Mouse (Mus musculus) c-Kit-positive CD71-positive TER-119-positive erythroid progenitor cells, embryonic 14.5 days (primary cell): ENCODE data around the gene Dok5.

ENCODE experiments used
- DNase-seq: peaks from one replicate; pipeline ENCODE4 v3.0.0-alpha.2; 2013; ENCODE audit warnings: low spot score

Dok5 gene

DNA sequence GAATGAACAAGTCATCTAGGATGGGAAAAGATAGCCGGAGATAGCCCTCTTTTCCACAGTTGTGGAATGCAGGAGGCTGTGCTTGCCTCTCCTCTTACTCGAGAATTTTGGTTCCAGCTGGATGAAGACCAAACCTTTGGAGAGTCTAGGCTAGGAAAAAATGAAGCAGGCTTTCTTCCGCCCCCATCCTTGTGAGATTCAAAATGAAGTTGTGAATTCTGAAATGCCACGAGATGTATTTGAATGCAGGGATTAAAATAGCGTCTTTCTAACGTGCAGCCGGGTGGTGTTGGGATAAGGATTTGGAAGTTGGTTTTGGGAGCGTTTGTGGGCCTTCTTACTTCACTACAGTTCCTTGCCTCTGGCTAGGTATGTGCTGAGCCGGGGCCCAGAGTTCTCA is 6.8 kb downstream of the Dok5 start:
- DNase-seq, result no peak

DNA sequence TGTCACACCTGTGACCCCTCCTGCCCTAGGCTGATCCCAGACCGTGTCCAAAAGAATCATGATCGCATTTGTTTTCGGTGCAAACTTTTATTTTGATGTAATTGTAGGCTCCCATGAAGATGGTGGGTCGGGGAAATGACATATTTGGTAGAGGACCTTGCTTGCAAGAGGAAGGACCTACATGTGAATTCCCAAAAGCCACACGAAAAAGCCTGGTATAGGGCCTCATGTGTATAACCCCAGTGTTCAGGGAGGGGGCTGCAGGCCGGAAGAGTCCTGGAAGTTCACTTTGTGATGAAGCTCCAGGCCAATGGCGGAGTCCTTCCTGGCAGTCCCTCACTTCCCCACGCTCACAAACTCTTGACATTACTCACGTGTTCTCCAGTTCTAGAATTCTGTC is 7.3 kb downstream of the Dok5 start:
- DNase-seq, result no peak

DNA sequence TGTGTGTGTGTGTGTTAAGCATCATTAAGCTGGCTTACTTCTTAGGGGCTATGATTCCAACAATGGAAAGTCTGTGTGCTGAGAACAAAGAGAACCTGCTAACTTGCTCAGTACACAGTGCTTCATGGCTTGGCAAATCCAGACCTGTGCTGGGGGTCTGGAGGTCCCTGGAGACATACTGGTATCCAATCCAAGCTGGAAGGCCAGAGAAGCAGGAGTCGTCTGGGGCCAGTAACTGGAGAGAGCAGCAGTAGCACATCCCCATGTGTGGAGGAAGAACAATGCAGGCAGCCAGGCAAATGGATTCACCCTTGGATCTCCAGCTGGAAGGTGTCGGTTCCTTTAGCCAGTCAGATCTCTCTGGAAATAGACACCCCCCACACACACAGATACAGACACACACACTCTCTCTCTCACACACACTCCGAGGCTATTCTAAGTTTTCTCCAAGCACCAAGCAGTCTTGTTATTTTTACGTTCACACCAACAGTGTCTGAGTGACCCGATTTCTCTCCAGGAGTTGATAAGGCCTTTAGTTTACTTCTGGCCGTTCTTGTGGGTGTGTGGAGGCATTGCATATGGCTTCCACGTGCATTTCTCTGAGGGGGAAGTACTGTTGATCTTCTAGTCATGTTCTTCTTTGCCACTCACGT is 8.2 kb downstream of the Dok5 start:
- DNase-seq, result no peak

DNA sequence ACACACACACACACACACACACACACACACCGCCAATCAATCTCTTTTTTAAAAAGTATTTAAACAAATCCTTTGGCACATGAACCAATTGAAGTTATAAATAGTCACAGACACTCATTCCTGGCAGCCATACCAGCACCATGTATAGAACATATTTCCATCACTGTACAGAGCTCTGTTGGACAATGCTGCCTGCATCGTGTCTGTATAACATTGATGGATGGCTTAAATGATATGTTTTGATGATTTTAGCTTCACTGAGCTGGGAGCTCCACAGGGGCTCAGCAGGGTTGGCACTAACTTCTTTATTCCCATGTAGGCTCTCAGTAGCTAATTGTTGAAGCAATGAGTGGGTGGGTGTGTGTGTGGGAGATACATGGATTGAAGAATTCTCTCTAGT is 11.9 kb downstream of the Dok5 start:
- no peak for DNase-seq

DNA sequence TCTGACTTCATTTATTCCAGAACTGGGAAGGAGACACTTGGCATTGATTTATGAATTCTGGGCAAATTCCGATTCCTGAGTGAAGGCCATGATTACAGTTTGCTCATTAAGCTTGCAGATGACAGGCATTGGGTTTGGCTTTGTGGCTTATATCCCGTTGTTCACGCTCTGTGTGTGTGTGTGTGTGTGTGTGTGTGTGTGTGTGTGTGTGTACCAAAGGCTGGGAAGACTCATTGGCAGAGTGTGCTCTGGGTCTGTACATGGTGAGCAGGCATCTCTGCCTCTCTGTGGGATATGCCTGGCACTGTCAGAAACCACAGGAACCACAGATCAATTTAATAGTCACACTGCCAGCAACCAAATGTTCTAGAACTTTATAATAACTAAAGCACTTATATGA is 17.3 kb downstream of the Dok5 start:
- DNase-seq, result no peak

DNA sequence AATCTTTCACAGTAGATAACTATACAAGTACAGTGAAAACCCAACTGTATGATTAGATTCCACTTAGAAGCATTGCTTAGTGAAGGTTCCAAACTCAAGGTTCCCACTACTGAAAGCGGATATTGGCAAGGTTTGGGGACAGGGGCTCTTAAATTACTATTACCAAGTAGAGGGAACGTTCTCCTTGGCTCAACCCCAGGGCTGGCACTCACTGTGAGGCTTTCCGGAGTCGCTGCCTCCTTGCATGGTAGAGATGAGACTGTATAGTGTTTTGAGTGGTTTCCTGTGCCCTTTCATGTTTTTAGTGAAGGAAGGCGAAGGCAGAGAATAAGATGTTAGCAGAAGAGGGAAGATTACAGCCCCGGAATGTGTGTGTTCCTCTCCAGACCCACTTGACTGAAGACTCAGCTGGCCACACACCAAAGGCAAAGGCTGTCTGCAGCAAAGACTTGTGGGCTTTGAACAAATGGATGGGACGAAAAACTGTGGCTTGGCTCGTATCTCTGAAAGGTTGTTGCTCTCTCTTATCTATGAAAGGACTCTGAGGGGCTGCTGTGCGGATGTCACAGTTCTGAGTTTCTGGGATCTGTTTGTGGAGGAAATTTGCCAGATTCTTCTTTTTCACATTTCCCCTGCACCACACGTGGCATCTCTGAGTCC is 20.7 kb downstream of the Dok5 start:
- DNase-seq, result no peak

DNA sequence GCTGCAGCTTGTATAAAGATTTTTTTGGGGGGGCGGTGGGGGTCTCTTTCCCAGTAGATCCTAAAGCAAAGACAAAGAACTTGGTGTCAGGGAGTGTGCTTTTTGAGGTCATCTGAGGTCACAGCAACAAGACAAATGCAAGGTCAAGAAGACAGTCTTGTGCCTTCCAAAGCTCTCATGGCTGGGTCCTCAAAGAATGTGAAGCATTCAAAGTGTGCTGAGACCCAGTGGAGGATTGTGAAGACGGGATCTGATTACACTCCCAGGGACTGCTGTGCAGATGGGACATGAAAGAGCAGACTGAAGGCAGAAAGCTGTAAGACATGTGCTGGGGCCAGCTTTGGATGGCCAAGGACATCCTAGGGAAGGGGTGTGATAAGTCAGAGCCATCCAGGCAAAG is 24.2 kb downstream of the Dok5 start:
- no peak for DNase-seq

DNA sequence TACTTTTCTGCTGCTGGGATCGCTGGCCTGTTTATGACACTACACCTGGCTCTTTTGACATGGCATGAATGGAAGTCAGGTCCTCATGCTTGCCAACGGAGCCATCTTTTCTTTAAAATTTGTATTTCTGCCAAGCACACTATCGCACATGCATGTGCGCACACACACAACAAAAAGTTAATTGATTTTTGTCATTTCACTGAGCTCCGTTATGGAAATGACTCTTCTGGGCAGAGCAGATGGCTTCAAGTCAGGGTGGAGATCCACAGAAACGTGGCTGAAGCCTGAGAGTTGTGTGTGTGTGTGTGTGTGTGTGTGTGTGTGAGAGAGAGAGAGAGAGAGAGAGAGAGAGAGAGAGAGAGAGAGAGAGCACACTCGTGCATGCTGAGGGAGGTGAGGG is 25.1 kb downstream of the Dok5 start:
- DNase-seq, result no peak

DNA sequence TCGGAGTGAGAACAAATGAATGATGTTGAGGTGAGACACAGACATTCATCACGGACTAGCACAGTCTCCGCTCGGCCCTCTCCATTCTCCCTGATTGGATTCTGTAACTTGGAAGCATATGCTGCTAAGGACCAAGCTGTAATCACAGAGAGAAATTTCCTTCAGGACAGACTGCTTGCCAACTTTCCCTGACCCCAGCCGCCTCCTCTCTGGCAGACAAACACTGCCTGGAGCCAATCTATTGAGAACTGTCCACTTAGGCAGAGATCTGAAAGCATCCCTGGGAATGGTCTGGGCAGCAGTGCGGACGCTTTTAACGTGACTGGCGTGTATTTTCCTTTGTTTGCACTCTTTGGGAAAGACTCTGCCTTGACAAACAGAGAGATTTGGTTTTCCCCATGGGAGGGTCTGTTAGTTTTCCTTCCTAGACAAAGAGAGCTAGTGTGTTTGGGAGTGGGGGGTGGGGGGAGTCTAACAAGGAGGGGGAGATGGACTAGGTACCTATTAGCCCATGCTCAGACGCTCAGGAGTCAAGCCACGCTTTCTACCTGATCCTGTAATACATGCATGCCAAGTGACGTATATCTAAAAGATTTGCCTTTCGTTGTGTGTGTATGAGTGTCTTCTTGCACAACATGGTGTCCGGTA is 25.7 kb downstream of the Dok5 start:
- no peak for DNase-seq

DNA sequence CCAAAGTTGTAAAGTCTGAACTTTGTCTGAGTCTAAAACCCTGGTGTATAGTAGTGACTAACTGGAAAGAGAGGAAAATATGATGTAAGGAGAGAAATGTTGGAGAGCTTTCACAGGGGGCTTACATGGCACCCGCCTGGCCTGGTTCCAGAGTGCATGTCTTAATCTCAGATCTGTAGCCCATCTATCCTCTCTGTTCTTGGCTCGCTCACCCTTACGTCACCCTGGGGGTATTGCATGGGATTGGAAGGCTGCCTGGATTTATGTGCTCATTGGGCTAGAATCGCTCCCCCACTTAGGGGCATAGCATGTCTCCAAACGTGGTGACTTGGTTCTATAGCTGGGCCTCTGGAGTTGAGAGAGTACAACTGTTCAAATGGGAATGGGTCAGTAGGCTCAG is 26.6 kb downstream of the Dok5 start:
- no peak for DNase-seq

DNA sequence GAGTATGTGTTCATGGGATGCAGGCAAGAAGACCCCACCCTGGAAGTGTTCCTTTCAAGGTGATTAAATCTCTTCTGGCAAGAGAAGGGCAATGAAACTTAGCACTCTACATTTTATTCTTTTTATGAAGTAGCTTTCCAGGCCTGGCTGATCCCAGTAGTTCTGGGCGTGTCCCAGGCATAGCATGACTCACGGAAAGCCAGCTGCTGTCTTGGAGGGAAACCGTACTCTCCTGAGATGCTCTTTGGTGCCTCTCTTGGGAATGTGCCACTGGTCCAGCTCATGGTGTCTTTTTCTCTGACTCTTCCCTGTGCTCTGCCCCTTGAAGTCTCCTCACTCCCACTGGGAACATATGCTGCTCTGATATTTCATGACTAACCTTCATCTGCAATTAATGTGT is 33.1 kb downstream of the Dok5 start:
- DNase-seq, result no peak

DNA sequence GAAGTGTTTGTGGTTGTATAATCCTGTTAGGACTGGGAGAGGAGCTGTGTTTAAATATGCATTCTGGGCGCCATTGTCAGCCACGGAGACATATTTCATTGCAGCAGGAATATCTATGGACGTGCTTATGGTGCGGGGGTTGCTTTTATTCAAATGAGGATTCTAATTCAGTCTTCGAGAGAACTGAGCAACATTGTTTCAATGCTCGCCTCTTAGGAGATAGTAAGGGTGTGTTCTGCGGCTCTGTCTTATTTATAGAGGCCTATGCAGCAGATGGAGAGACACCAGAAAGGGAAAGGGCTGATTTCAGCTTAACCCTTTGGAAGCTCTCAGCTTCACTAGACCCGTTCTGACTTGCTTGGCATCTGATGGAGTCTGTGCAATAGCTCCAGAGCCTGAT is 35.6 kb downstream of the Dok5 start:
- no peak for DNase-seq

DNA sequence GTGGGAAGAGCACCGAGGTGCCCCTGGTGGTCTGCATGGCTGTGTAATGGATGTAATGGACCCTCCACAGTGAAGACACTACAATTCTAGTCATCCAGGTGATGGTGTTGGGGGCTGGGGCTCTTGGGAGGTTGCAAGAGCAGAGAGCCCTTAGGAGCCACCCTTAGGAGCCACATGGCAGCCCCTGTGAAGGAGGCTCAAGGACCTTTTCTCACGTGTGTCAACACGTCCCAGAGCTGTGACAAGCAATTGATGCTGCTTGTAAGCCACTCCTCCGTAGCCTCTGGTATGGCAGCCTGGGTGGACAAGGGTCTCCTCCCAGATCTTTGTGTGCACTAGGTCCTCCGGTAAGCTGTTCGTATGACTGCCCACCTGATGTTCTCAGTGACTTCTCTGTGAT is 37.1 kb downstream of the Dok5 start:
- DNase-seq, result no peak

DNA sequence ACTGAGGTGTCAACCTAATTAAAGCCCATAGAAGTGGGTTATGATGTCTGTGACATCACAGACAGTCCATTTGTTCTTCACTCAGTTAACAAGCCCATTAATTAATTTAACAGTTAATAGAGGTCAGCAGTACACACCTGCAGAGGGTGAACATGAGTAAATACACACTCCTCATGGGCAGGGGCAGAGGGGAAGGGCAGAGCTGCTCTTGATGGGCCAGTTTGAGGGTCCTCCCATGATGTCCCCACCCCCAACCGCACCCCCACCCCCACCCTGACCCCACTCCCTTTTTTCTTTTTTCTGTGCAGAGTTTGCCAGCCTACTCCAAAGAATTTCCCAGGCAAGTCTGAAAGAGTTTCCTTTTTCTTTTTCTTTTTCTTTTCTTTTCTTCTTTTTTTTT is 39.9 kb downstream of the Dok5 start:
- no peak for DNase-seq

DNA sequence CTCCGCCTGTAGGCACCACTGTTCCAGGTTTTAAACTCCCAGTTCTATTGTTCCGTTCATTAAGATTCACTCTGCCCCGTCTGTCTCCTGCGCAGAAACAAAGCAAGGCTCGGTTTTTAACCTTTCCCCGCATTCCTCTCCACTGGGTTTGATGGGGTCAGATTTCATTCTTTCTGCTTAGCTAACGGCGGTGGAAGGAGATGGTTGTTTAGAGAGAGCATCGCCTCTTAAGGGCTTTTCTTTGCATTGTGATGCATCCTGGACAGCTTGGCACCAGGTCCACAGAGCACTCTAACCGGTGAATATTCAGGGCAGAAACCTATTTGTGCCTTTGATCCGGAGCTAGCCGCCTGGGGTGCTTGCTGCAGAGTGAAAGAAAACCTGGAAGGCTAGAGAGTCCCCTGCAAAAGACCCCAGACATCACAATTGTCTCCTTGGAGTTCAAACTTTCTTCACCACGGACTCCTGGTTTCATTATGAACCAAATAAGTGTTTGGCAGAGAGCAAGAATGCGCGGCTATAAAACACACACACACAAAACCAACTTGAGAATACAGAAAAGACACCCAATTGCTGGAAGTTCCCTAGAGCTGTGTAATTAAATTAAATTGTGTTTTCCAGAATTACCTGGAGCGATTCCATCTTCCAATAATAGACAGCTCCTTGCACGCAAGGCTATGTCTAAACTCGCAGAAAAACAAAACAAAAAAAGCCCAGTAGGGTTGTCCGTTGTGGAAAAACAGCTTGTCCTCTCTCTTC is 40.7 kb downstream of the Dok5 start:
- no peak for DNase-seq

DNA sequence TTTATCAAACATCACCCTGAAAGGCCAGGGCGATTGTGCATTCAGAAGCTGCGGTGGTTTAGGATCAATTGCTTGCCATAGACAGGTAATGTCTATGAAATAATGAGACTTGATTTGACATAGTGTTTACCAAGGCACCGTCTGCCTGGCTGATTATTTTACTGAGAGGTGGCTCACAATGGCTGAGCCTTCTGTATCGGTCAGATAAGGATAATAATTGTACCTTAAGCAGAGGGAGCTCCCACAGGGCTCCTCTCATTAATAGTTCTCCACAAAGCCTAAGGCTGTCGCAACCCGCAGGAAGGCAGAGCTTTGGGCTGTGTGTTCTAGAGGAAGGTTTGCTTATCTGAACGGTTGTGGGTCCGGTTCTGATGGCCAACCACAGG is 41.3 kb downstream of the Dok5 start:
- DNase-seq, result no peak

DNA sequence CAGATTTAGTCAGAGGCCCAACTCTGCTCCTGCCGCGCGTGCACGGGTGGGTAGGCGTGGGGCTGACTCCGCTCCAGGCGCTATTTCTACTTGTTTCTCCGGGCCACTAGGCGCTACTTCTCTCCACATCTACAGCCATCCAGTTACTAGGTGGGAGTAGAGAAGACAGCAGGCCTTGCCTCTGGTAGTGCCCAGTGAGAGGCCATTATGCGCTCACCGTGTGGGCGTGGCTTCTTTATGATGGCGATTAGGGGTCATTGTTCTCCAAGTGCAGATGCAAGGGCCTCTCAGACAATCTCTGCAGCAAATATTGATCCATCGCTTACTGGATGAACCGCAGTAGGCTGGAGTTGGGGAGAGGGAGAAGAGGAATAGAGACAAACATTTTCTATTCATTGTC is 44.0 kb downstream of the Dok5 start:
- no peak for DNase-seq

DNA sequence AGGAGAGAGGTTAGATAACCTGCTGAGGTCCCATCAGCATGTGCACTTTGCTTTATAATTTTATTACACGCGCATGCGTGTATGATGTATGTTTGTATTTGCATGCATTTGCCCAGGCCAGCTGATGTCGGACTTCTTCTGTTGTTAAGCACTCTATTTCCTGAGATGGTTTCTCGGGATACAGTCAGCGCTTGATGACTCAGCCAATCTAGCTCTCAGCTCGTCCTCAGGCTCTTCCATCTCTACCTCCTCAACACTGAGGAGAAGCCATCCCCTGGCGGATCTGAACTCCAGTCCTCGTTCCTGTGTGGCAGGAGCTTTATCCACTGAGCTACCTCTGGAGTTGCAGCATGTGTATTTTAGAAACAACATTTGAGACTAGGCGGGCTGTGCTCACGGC is 44.5 kb downstream of the Dok5 start:
- DNase-seq, result no peak

DNA sequence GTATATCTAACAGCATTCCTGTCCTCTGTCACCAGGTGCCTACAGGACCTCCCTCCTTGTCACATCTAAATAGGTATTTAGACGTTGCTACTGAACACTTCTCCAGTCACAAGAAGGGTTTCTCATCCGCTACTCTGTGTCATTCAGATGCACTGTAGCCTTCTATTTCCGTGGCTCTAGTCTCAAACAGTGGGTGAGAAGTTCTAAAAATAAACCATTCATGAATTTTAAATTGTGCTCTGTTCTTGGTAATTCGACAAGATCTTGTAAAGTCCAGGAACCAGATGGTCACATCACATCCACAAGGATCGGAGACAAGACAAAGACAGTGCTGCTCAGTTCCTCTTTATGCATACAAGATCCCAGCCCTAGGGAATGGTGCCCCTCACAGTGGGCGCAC is 46.0 kb downstream of the Dok5 start:
- no peak for DNase-seq

DNA sequence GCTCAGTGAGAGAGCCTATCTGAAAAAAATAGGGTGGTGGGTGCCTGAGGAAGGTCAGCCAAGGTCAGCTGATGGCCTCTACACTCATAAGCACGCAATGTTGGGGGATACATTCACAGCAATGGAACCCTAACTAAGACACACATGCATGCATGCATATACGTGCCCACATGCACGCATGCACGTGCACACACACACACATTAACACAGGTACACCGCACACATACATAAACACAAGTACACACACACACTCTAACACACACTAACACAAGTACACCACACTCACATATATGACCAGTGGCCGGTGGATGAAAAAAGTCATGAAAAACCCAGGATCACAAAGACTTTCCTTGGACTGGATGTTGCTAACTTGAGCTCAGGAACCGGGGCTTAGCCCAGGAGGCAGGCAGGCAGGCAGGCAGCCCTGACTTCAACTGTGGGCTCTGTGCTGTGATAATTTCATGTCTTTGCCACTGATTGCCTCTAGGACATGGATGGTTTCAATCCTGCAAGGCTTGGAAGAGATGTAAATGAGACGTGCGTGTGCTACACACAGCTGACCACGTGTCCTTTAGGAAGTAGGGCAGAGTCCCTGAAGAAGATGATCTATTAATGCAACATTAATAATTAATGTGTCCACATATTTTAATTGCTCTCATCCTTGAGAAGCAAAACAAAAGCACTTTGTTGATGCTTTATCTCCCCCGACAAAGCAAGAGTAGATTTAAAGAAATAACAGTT is 48.6 kb downstream of the Dok5 start:
- DNase-seq, result no peak

DNA sequence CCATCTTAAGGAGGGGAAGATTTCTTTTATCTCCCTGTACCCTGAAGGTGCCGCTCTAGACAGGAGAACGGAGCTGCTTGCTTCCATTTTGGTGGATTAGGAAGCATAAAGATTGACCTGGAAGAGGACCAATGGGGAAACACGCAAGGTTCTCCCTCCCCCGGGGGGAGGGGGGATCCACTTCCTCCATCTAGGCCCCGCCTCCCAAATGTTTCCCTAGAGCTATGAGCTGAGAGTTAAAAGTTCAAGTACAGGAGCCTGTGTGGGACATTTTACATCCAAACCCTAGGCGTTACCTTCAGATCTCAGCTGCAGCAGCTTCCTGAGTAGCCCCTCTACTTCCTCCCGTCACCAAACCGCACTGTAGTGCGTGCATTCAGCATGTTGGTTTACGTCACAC is 56.5 kb downstream of the Dok5 start:
- no peak for DNase-seq

DNA sequence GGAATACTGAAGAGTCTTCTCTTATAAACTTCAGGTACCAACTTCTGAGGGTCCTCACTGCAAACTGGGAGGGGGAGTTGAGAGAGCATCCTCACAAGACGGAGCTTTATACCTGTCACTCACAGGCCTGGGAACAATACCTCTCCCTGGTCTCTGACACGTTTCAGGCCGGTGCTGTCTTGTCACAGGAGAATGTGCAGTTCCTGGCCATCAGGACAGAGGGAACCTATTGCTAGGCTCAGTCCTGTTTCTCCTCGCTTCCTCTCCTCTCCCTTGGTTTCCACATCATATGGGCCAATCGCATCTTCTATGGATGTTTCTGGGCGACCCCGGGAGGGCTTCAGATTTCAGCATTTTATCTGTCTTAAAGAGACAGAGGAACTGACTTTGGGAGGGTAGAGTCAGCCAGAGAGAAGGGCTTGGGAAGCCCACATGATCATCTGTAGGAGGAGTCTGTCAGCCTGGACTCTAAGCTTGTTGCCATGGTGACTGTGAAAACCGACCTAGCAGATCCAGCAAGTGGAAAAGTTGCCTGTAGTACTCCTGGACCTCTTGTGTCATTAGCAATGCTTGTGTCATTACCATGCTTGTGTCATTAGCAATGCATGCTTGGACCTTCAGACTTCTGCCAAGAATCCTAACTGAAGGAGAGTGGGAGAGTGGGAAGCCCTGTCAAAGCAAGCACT is 59.9 kb downstream of the Dok5 start:
- no peak for DNase-seq
